Mouse (Mus musculus) lung, postnatal 0 days (tissue): Measurements from ENCODE around the gene Arrb1. TPM values are rescaled to one million over a fixed set of nuclear protein-coding genes. Genes with fewer than 3 reads are reported as not detected.

Experiments used
- ATAC-seq: fragments of 200-750 bp; cut with Nextera tagmentation; 2 replicates; pipeline ENCODE4 v1.8.0; 2017; ENCODE audit warnings: moderate library complexity
- DNase-seq: peaks from one replicate; pipeline ENCODE4 v3.0.0-alpha.2; 2016; ENCODE audit warnings: low spot score
- H3K27ac ChIP-seq: fragments of 300-500 bp; sonication (generic); 2 replicates; pipeline ENCODE4 v1.5.1; 2014; ENCODE audit warnings: antibody characterized with exemption, mild to moderate bottlenecking, low read length, mixed read lengths
- H3K27me3 ChIP-seq: fragments of 300-500 bp; sonication (generic); replicated peaks from 2 replicates; pipeline ENCODE4 v1.6.1; 2014; ENCODE audit warnings: low read length, mixed read lengths; ENCODE audit not compliant: insufficient read depth
- H3K36me3 ChIP-seq: fragments of 300-500 bp; sonication (generic); 2 replicates; pipeline ENCODE4 v1.6.1; 2014; ENCODE audit warnings: low read length, mixed read lengths; ENCODE audit not compliant: insufficient read depth
- H3K4me1 ChIP-seq: fragments of 300-500 bp; sonication (generic); 2 replicates; pipeline ENCODE4 v1.6.1; 2014; ENCODE audit warnings: antibody characterized with exemption, low read depth, low read length, mixed read lengths; ENCODE audit not compliant: insufficient read depth
- H3K4me2 ChIP-seq: fragments of 300-500 bp; sonication (generic); replicated peaks from 2 replicates; pipeline ENCODE4 v1.6.1; 2014; ENCODE audit warnings: low read depth, mild to moderate bottlenecking, low read length, moderate library complexity, mixed read lengths
- H3K4me3 ChIP-seq: fragments of 300-500 bp; sonication (generic); 2 replicates; pipeline ENCODE4 v1.5.1; 2014; ENCODE audit warnings: low read depth, low read length
- H3K9ac ChIP-seq: fragments of 300-500 bp; sonication (generic); replicated peaks from 2 replicates; pipeline ENCODE4 v1.6.1; 2014; ENCODE audit warnings: low read depth, mild to moderate bottlenecking
- H3K9me3 ChIP-seq: fragments of 300-500 bp; sonication (generic); 2 replicates; pipeline ENCODE4 v1.6.1; 2016; ENCODE audit warnings: low read length, mixed read lengths
- CTCF ChIP-seq: IDR thresholded peaks from 2 replicates; pipeline ENCODE4 v1.5.1; 2016; ENCODE audit warnings: antibody characterized with exemption, mild to moderate bottlenecking
- EP300 ChIP-seq: IDR thresholded peaks from 2 replicates; pipeline ENCODE4 v1.6.1; 2016; ENCODE audit warnings: antibody characterized with exemption, mild to moderate bottlenecking, control low read depth
- WGBS: fragments of 180-500 bp; shearing (Covaris S2); extraction: QIAGEN DNeasy Blood & Tissue Kit; methylation state at CpG from one replicate; pipeline ENCODE4 v1.1.7; 2014; 5-methylcytosine and 5-hydroxymethylcytosine counted together
- polyA plus RNA-seq: library from polyadenylated mRNA; unstranded; fragments of >200 nt; fragmentation: Nextera tagmentation; extraction: Ambion mirVana; gene quantifications from 2 replicates; pipeline ENCODE4 v1.2.1, GENCODE M21; 2015

Gene Arrb1
- polyA plus RNA-seq, 1 experiment from 2014 or later = 21.7 TPM

DNA sequence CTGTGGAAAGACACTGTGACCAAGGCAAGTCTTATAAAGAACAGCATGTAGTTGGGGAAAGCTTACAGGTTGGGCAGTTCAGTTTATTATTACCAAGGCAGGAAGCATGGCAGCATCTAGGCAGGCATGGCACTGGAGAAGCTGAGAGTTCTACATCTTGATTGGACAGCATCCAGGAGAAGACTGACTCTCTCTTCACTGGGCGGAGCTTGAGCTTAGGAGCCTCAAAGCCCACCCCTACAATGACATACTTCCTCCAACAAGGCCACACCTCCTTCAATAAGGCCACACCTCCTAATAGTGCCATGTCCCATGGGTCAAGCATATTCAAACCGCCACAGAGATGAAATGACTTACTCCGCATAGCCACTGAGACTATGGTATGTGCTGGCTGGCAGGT is 16.4 kb downstream of the Arrb1 start:
- 97% methylated on average over 3 of the region's 3 CpGs for WGBS
- H3K27ac ChIP-seq = 0 out of 2 replicates have a peak overlapping the region, but pooled peaks have one; percentile 35

DNA sequence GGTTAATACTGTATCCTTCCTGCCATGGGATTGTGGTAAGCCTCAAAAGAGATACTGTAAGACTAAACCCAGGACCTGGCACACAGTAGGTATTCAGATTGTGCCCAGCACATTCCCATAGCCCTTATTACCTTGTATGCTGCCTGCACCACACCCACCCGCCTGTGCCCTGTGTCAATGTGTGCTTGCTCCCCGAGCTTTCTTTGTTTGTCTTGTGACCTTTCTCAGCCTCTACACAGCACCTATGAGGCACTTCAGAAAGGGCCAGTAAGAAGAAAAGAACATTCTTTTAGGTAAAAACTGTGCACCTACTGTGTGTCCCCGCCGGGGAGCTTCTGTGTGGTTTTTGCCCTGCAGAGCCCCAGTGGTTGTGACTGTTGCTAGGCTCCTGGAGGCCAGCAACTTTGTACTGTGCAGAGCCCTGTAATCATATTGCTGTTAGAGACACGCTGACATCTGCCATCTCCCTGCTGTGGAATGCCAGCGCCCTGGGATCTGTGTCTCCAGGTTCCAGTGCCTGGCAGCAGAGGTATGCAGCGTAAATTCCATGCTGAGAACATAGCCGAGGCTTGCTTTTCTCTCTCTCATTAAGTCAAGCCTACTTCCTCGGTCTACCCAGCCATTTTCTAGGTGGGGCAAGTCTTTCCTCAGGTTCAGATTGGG is 18.1 kb downstream of the Arrb1 start:
- ATAC-seq (peak; percentile 77), DNase-seq (peak; percentile 76)
- H3K27ac ChIP-seq = peak overlapping the region; percentile 90

More for the DNA sequence above, 16.4 kb downstream of the Arrb1 start:
- DNase-seq (no peak), ATAC-seq (no peak)
- Histone ChIP-seq H3K9ac (no peak overlapping the region), H3K9me3 (no peaks in the 10 kb centered on the region), H3K4me1 (peaks cover 35% of the 10 kb centered on the region), H3K36me3 (no peaks in the 10 kb centered on the region), H3K27me3 (no peaks in the 10 kb centered on the region), H3K4me2 (no peak overlapping the region), H3K4me3 (no peak overlapping the region)
- TF ChIP-seq CTCF (no peak), EP300 (no peak)

DNA sequence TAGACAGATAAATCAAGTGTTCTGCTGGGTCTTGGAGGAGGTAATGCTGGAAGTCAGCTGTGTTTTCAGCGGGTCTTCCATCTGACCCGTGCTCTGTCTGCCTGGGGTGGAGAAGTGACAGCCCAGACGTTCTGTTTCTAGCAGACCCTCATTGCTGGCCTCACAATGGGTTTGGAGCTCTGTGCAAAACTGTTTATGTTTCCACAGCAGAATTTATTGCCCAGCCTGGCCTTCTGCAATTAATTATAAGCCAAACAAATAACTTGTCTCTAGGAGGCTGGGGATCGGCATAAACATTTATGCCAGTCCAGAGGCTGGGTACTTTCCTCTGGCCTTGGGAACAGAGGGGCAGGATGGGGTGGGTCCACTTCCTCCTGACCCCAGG is 18.6 kb downstream of the Arrb1 start:
- peak; percentile 96 for TF ChIP-seq EP300
- no peak for TF ChIP-seq CTCF
- peak; percentile 84 for DNase-seq
- H3K4me2 ChIP-seq = 0 out of 2 replicates have a peak overlapping the region, but pooled peaks have one; percentile 17
- H3K4me1 ChIP-seq = peaks cover 32% of the 10 kb centered on the region
- H3K9me3 ChIP-seq = no peaks in the 10 kb centered on the region
- H3K9ac ChIP-seq = no peak overlapping the region
- H3K4me3 ChIP-seq = no peak overlapping the region
- H3K27ac ChIP-seq = peak overlapping the region; percentile 90
- 17% methylated on average over 4 of the region's 4 CpGs for WGBS
- H3K27me3 ChIP-seq = no peaks in the 10 kb centered on the region
- peak; percentile 81 for ATAC-seq
- no peaks in the 10 kb centered on the region for H3K36me3 ChIP-seq

More for the DNA sequence above, 18.1 kb downstream of the Arrb1 start:
- Histone ChIP-seq H3K4me2 (0 out of 2 replicates have a peak overlapping the region, but pooled peaks have one; percentile 17), H3K36me3 (no peaks in the 10 kb centered on the region), H3K9ac (no peak overlapping the region), H3K4me3 (no peak overlapping the region), H3K9me3 (no peaks in the 10 kb centered on the region), H3K4me1 (peaks cover 32% of the 10 kb centered on the region), H3K27me3 (no peaks in the 10 kb centered on the region)
- WGBS = 16% methylated on average over 9 of the region's 9 CpGs
- TF ChIP-seq CTCF (no peak), EP300 (no peak)

DNA sequence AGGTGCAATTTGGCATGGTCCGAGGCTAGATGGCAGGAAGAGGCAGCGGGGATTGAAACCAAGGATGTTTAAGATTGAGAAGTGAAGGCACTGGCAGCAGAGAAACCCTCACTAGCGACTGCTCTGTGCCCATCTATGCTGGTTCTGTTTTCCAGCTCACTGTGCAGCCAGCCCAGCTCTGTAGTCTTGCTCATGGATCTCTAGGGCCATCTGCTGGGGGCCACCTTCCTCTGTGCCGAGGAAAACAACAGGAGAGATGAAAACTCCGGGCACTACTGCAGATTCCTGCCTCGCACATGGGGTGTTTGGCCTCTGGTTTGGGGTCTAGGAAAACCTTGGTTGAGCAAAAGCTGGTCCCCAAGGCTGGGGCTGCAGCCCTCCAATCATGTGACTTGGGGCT is 20.6 kb downstream of the Arrb1 start:
- ATAC-seq = peak; percentile 31
- peaks cover 37% of the 10 kb centered on the region for H3K4me1 ChIP-seq
- no peaks in the 10 kb centered on the region for H3K27me3 ChIP-seq
- no peaks in the 10 kb centered on the region for H3K9me3 ChIP-seq
- no peak overlapping the region for H3K4me2 ChIP-seq
- no peaks in the 10 kb centered on the region for H3K36me3 ChIP-seq
- H3K4me3 ChIP-seq = no peak overlapping the region
- peak; percentile 77 for DNase-seq
- no peak overlapping the region for H3K9ac ChIP-seq
- WGBS = 23% methylated on average over 6 of the region's 6 CpGs
- H3K27ac ChIP-seq = 0 out of 2 replicates have a peak overlapping the region, but pooled peaks have one; percentile 21
- TF ChIP-seq CTCF (peak; percentile 93), EP300 (0 out of 2 replicates have a peak, but pooled peaks have one; percentile 15)

DNA sequence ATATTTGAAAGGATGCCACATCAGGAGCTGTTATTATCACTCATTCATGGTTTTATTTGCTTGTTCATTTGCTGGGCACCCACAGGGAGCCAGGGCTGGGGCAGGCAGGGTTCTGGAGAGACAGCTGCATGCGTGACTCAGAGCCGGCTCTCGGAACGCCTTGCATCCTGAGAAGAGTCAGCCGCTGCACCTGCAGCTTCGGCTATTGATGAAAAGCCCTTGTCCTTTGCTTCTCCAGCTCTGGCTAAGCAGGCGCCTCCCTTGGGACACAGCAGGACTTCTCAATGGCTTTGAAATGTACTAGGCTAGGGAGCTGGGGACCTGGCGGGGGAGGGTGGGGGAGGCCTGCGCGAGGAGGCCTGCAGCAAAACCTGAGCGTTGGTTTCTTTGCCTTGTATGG is 23.8 kb downstream of the Arrb1 start:
- no peak for ATAC-seq
- Histone ChIP-seq H3K27ac (no peak overlapping the region), H3K36me3 (no peaks in the 10 kb centered on the region), H3K27me3 (no peaks in the 10 kb centered on the region), H3K4me2 (no peak overlapping the region), H3K9ac (no peak overlapping the region), H3K4me3 (no peak overlapping the region), H3K9me3 (no peaks in the 10 kb centered on the region), H3K4me1 (peaks cover 36% of the 10 kb centered on the region)
- 46% methylated on average over 11 of the region's 11 CpGs for WGBS
- TF ChIP-seq EP300 = no peak
- no peak for TF ChIP-seq CTCF
- no peak for DNase-seq

DNA sequence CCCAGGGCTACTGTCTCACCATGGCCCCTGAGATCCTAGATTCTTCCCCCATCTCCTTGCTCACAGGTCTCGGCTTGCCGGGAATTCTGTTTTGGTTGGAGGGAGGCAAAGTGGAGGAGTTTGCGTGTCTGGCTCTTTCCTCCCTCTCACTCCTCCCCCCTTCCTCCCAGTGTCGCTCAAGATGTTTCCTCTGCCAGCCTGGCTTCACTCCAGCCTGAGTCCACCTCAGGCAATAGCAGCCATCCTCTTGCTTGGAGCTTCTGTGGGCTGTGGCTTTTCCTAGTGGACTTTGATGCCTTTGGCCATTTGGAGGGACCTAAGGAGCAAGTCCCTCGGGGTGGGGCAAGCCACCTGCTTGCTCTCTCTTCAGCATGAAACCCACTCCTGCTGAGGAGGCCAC is 27.2 kb downstream of the Arrb1 start:
- H3K4me1 ChIP-seq = peaks cover 32% of the 10 kb centered on the region
- H3K4me3 ChIP-seq = no peak overlapping the region
- no peak overlapping the region for H3K9ac ChIP-seq
- H3K27ac ChIP-seq = peak overlapping the region; percentile 11; the same call in 1 of the 2 replicates
- peak; percentile 61 for DNase-seq
- no peaks in the 10 kb centered on the region for H3K9me3 ChIP-seq
- 21% methylated on average over 5 of the region's 5 CpGs for WGBS
- peak; percentile 39; the same call in 1 of the 2 replicates for ATAC-seq
- H3K4me2 ChIP-seq = no peak overlapping the region
- H3K27me3 ChIP-seq = no peaks in the 10 kb centered on the region
- peak; percentile 56; the same call in 1 of the 2 replicates for TF ChIP-seq EP300
- TF ChIP-seq CTCF = no peak
- H3K36me3 ChIP-seq = no peaks in the 10 kb centered on the region
